8 mouse cellular contexts compared by ENCODE assay signal in genomic region chr15:95772861-95773836, GRCm38 (mm10). TPM values are rescaled to one million over a fixed set of nuclear protein-coding genes. Genes with fewer than 3 reads are reported as not detected.
A peak's percentile ranks its signal among the peaks of the same experiment; 100 is the strongest.
DNase-seq lines count a peak whose midpoint lies in the region; ATAC-seq and TF ChIP-seq lines count a peak whose summit lies in the region.

No protein-coding gene starts in this region.

- H3K4me3 ChIP-seq in forebrain, embryonic 10.5 days, result no peak overlapping the region
- H3K4me3 ChIP-seq in forebrain, embryonic 13.5 days, result no peak overlapping the region
- H3K4me3 ChIP-seq in embryonic facial prominence, embryonic 11.5 days (ENCODE audit: low read depth, low read length), result no peak overlapping the region
- no peak overlapping the region for H3K4me3 ChIP-seq in intestine, postnatal 0 days (ENCODE audit: low read depth, low read length)
- H3K4me3 ChIP-seq in lung, adult 2 months (replicated peaks; ENCODE audit: extremely low read depth, low read depth, low read length), result no peak overlapping the region
- no peak overlapping the region for H3K4me3 ChIP-seq in small intestine, adult 2 months (ENCODE audit: low read depth, low read length)

- 52% methylated on average over 14 of the region's 14 CpGs for WGBS in forebrain, embryonic 10.5 days
- 35% methylated on average over 14 of the region's 14 CpGs for WGBS in forebrain, embryonic 13.5 days
- WGBS in embryonic facial prominence, embryonic 11.5 days, result 58% methylated on average over 14 of the region's 14 CpGs
- 69% methylated on average over 14 of the region's 14 CpGs for WGBS in intestine, postnatal 0 days
- WGBS in lung, adult 2 months, result 57% methylated on average over 14 of the region's 14 CpGs
- 66% methylated on average over 14 of the region's 14 CpGs for WGBS in small intestine, adult 2 months

- no peak overlapping the region for H3K27ac ChIP-seq in forebrain, embryonic 10.5 days
- H3K27ac ChIP-seq in forebrain, embryonic 13.5 days, result no peak overlapping the region
- H3K27ac ChIP-seq in embryonic facial prominence, embryonic 11.5 days (replicated peaks; ENCODE audit: low read depth, low read length), result no peak overlapping the region
- H3K27ac ChIP-seq in intestine, postnatal 0 days (ENCODE audit: low read depth, low read length), result no peak overlapping the region
- no peak overlapping the region for H3K27ac ChIP-seq in small intestine, adult 2 months (ENCODE audit: insufficient read depth, low read depth, low read length)

- TF ChIP-seq POLR2A in lung, adult 2 months (IDR thresholded peaks at IDR 0.05; ENCODE audit: borderline replicate concordance, extremely low read depth, low read depth, low read length), result no peak
- no peak for TF ChIP-seq POLR2A in small intestine, adult 2 months (IDR thresholded peaks at IDR 0.05; ENCODE audit: low read depth, low read length)

- no peaks in the 10 kb centered on the region for H3K36me3 ChIP-seq in forebrain, embryonic 10.5 days (replicated peaks)
- no peaks in the 10 kb centered on the region for H3K36me3 ChIP-seq in forebrain, embryonic 13.5 days (ENCODE audit: poor library complexity, severe bottlenecking)
- H3K36me3 ChIP-seq in embryonic facial prominence, embryonic 11.5 days (replicated peaks; ENCODE audit: control insufficient read depth, insufficient read depth, low read depth, low read length), result no peaks in the 10 kb centered on the region
- H3K36me3 ChIP-seq in intestine, postnatal 0 days (ENCODE audit: control insufficient read depth, insufficient read depth), result no peaks in the 10 kb centered on the region
- H3K36me3 ChIP-seq in small intestine, adult 2 months (ENCODE audit: control insufficient read depth, insufficient read depth, low read length), result no peaks in the 10 kb centered on the region

- TF ChIP-seq CTCF in intestine, postnatal 0 days (IDR thresholded peaks at IDR 0.05; ENCODE audit: low read depth), result peak; percentile 91
- TF ChIP-seq CTCF in lung, adult 2 months (IDR thresholded peaks at IDR 0.05; ENCODE audit: insufficient read depth, low read length), result peak; percentile 97
- peak; percentile 92; the same call in 1 of the 2 replicates for TF ChIP-seq CTCF in small intestine, adult 2 months (IDR thresholded peaks at IDR 0.05; ENCODE audit: extremely low read depth, insufficient read length, insufficient replicate concordance, low read depth, low read length)

- no peak overlapping the region for H3K9ac ChIP-seq in forebrain, embryonic 13.5 days
- no peak overlapping the region for H3K9ac ChIP-seq in embryonic facial prominence, embryonic 11.5 days (replicated peaks; ENCODE audit: low read length)
- no peak overlapping the region for H3K9ac ChIP-seq in intestine, postnatal 0 days (ENCODE audit: low read depth, low read length)

- H3K9me3 ChIP-seq in forebrain, embryonic 10.5 days, result no peaks in the 10 kb centered on the region
- H3K9me3 ChIP-seq in forebrain, embryonic 13.5 days (replicated peaks), result no peaks in the 10 kb centered on the region
- H3K9me3 ChIP-seq in embryonic facial prominence, embryonic 11.5 days (replicated peaks; ENCODE audit: control insufficient read depth, low read length), result no peaks in the 10 kb centered on the region
- no peaks in the 10 kb centered on the region for H3K9me3 ChIP-seq in intestine, postnatal 0 days (ENCODE audit: control insufficient read depth)

- H3K4me2 ChIP-seq in forebrain, embryonic 13.5 days, result no peak overlapping the region
- H3K4me2 ChIP-seq in embryonic facial prominence, embryonic 11.5 days (ENCODE audit: low read depth, low read length), result no peak overlapping the region
- no peak overlapping the region for H3K4me2 ChIP-seq in intestine, postnatal 0 days (replicated peaks; ENCODE audit: low read depth)

- DNase-seq in forebrain, embryonic 10.5 days (ENCODE audit: extremely low spot score, low spot score), result peak; percentile 68
- peak; percentile 82 for DNase-seq in 416B (ENCODE audit: low read depth)
- DNase-seq in adrenal gland, adult 8-10 months, result peak; percentile 45
- peak; percentile 76 for DNase-seq in embryonic facial prominence, embryonic 11.5 days (ENCODE audit: low spot score)
- peak; percentile 78 for DNase-seq in lung, adult 2 months

- no peaks in the 10 kb centered on the region for H3K27me3 ChIP-seq in forebrain, embryonic 10.5 days (ENCODE audit: poor library complexity, severe bottlenecking)
- no peaks in the 10 kb centered on the region for H3K27me3 ChIP-seq in forebrain, embryonic 13.5 days
- no peaks in the 10 kb centered on the region for H3K27me3 ChIP-seq in embryonic facial prominence, embryonic 11.5 days (ENCODE audit: control insufficient read depth, insufficient read depth, low read length)
- no peaks in the 10 kb centered on the region for H3K27me3 ChIP-seq in intestine, postnatal 0 days (replicated peaks; ENCODE audit: control insufficient read depth, insufficient read depth, low read length)
- H3K27me3 ChIP-seq in small intestine, adult 2 months (ENCODE audit: control insufficient read depth, insufficient read depth, low read length), result no peaks in the 10 kb centered on the region

- no peak for ATAC-seq in forebrain, embryonic 13.5 days
- ATAC-seq in embryonic facial prominence, embryonic 11.5 days (replicated peaks; ENCODE audit: insufficient number of reproducible peaks, low FRiP score, low TSS enrichment, low read depth), result no peak
- peak; percentile 48; the same call in 1 of the 2 replicates for ATAC-seq in intestine, postnatal 0 days

- peaks cover 9% of the 10 kb centered on the region for H3K4me1 ChIP-seq in forebrain, embryonic 10.5 days
- peaks cover 3% of the 10 kb centered on the region; the same call in 1 of the 2 replicates for H3K4me1 ChIP-seq in forebrain, embryonic 13.5 days
- no peaks in the 10 kb centered on the region for H3K4me1 ChIP-seq in embryonic facial prominence, embryonic 11.5 days (ENCODE audit: control insufficient read depth, insufficient read depth, low read length)
- no peaks in the 10 kb centered on the region for H3K4me1 ChIP-seq in intestine, postnatal 0 days (replicated peaks; ENCODE audit: control insufficient read depth, insufficient read depth, low read length)
- no peaks in the 10 kb centered on the region for H3K4me1 ChIP-seq in lung, adult 2 months (ENCODE audit: control insufficient read depth, insufficient read depth, low read length)
- H3K4me1 ChIP-seq in small intestine, adult 2 months (ENCODE audit: control insufficient read depth, insufficient read depth, insufficient read length, low read length), result peaks cover 5% of the 10 kb centered on the region; the same call in 1 of the 2 replicates

RNA-seq across cellular contexts. Expression of gene Ano6, which starts 17.5 kb away (rescaled TPM):
- 32.4 and 35.0 TPM in 2 replicates for polyA plus RNA-seq in forebrain, embryonic 10.5 days (2016; fragmentation: Nextera tagmentation; extraction: Ambion mirVana)
- polyA plus RNA-seq in forebrain, embryonic 13.5 days (2015; fragmentation: Nextera tagmentation; extraction: Ambion mirVana), result 21.4 and 22.9 TPM in 2 replicates
- 100 to 1,000 TPM in 2 of 4 experiments, 10 to 100 TPM in 2; 69.9 to 112 (median 92.1) TPM for total RNA-seq in adrenal gland, adult 8-10 months (2022)
- 39.6 and 43.9 TPM in 2 replicates for polyA plus RNA-seq in embryonic facial prominence, embryonic 11.5 days (2014; fragmentation: Nextera tagmentation; extraction: Ambion mirVana)
- polyA plus RNA-seq in intestine, postnatal 0 days (2015; fragmentation: Nextera tagmentation; extraction: Ambion mirVana), result 23.9 and 30.5 TPM in 2 replicates
- 47.6 and 63.1 TPM in 2 replicates for polyA plus RNA-seq in lung, adult 2 months (2012; rRNA removed)
- polyA plus RNA-seq in small intestine, adult 2 months (2012; rRNA removed), result 15.1 and 172 TPM in 2 replicates
